Mouse (Mus musculus) right cerebral cortex, adult 18-20 months (tissue): ENCODE results near the gene Camk2n2.

Experiments
- DNase-seq: peaks from one replicate; pipeline ENCODE4 v3.0.0; 2022; ENCODE audit warnings: mixed read lengths

The Camk2n2 gene

GRCm38 (mm10) chr16:20610501-20611356 is 10.4 kb downstream of the Camk2n2 start:
- DNase-seq, result peak; percentile 79

GRCm38 (mm10) chr16:20604705-20605104 is 16.4 kb downstream of the Camk2n2 start:
- no peak for DNase-seq

GRCm38 (mm10) chr16:20600511-20600910 is 20.6 kb downstream of the Camk2n2 start:
- DNase-seq, result peak; percentile 36

GRCm38 (mm10) chr16:20596687-20597441 is 24.2 kb downstream of the Camk2n2 start:
- DNase-seq, result no peak

- DNase-seq, result no peak
Observed at GRCm38 (mm10) chr16:20595737-20596136, 25.4 kb downstream of the Camk2n2 start.

- DNase-seq, result no peak
Observed at GRCm38 (mm10) chr16:20595060-20595673, 25.9 kb downstream of the Camk2n2 start.

GRCm38 (mm10) chr16:20591076-20591705 is 29.9 kb downstream of the Camk2n2 start:
- no peak for DNase-seq

GRCm38 (mm10) chr16:20590680-20591038 is 30.4 kb downstream of the Camk2n2 start:
- DNase-seq, result no peak

- peak; percentile 73 for DNase-seq
Observed at GRCm38 (mm10) chr16:20589939-20590679, 31.0 kb downstream of the Camk2n2 start.

GRCm38 (mm10) chr16:20589366-20589938 is 31.6 kb downstream of the Camk2n2 start, which contains the start of gene Vwa5b2:
Vwa5b2 (plus strand) TSS chr16:20589471.
- DNase-seq, result peak; percentile 46
